Mouse (Mus musculus) spleen, adult 2 months (tissue): Measurements from ENCODE around the gene Emg1. TPM values are rescaled to one million over a fixed set of nuclear protein-coding genes. Genes with fewer than 3 reads are reported as not detected.

Experiments used
- DNase-seq, 2 experiments: peaks; one replicate each; pipeline versions ENCODE4 v3.0.0 to v3.0.0-alpha.2; 2012 to 2021; ENCODE audit warnings: low spot score in 2 of 2, low read depth in 1 of 2
- H3K27ac ChIP-seq: fragments of 200-500 bp; 2 replicates; pipeline ENCODE4 v1.5.1; 2012; ENCODE audit warnings: low read length, inconsistent platforms; ENCODE audit not compliant: insufficient read depth
- H3K27me3 ChIP-seq: fragments of 200-500 bp; 2 replicates; pipeline ENCODE4 v1.6.1; 2012; ENCODE audit warnings: mild to moderate bottlenecking, moderate library complexity, low read length, inconsistent platforms; ENCODE audit not compliant: control insufficient read depth, insufficient read depth
- H3K36me3 ChIP-seq: fragments of 200-500 bp; 2 replicates; pipeline ENCODE4 v1.6.1; 2012; ENCODE audit warnings: mild to moderate bottlenecking, low read length, inconsistent platforms; ENCODE audit not compliant: control insufficient read depth, insufficient read depth
- H3K4me1 ChIP-seq: fragments of 200-500 bp; 2 replicates; pipeline ENCODE4 v1.6.1; 2011; ENCODE audit warnings: inconsistent platforms; ENCODE audit not compliant: control insufficient read depth, insufficient read depth, insufficient read length
- H3K4me3 ChIP-seq: fragments of 200-500 bp; 2 replicates; pipeline ENCODE4 v1.5.1; 2011; ENCODE audit warnings: mild to moderate bottlenecking, inconsistent platforms; ENCODE audit not compliant: insufficient read depth, insufficient read length; ENCODE audit errors: extremely low read depth
- CTCF ChIP-seq: fragments of 200-500 bp; IDR thresholded peaks from 2 replicates; pipeline ENCODE4 v1.5.1; 2011; ENCODE audit warnings: mild to moderate bottlenecking, inconsistent platforms; ENCODE audit not compliant: insufficient read depth, insufficient read length, insufficient replicate concordance; ENCODE audit errors: extremely low read depth
- POLR2A ChIP-seq: fragments of 200-500 bp; IDR thresholded peaks from 2 replicates; pipeline ENCODE4 v1.6.1; 2011; ENCODE audit warnings: low read depth, low read length, inconsistent platforms
- WGBS: fragments of 180-500 bp; shearing (Covaris S2); methylation state at CpG from one replicate; pipeline ENCODE4 v1.1.7; 2018; 5-methylcytosine and 5-hydroxymethylcytosine counted together
- polyA plus RNA-seq: library from polyadenylated mRNA; depleted of rRNA; stranded (reverse); fragments of >200 nt; gene quantifications from 2 replicates; pipeline ENCODE4 v1.2.3, GENCODE M21; 2012

Gene Emg1
- polyA plus RNA-seq, 1 experiment = 47.9 TPM

DNA sequence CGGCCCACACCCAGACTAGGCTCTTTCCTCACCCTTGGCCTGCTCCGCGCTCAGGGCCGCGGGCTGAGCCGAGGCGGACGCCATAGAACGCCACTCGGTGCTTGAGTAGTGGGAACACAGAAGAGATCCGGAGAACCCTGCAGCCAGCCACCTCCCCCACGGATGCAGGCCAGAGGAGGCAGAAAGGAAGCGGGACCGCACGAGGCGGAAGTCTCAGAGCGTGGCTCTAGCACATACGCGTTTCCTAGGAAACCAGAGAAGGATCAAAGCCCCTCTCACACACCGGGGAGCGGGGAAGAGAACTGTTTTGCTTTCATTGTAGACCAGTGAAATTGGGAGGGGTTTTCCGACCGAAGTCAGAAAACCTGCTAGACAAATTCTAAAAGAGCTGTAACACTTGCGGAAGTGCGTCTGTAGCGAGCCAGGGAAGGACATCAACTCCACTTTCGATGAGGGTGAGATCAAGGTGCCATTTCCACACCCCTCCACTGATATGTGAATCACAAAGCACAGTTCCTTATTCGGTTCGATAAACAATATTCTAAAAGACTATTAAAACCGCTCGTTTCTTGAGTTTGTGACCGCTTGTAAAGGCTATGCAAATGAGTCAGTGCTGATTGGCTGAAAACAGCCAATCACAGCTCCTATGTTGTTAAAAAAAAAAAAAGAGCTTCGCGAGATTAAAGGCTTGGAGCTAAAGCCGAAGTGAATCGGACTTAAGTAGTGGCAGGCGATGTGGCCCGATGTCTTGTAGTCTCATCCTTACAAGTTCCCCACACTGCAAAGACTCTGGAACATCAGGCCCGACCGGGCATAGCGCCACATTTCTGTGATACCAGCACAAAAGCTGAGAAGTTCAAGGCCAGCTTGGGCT lies 29.1 kb upstream of the Emg1 start, which contains the start of gene Grcc10:
Gene Grcc10 (minus strand): TSS at position 487 of the 874 bp plus-strand sequence.
- Histone ChIP-seq H3K27me3 (no peaks in the 10 kb centered on the region), H3K4me3 (peak within 1 kb of the TSS; percentile 92), H3K4me1 (peaks cover 45% of the 10 kb centered on the region), H3K27ac (peak within 1 kb of the TSS; percentile 99), H3K36me3 (0 out of 2 replicates have a peak, but pooled peaks cover 4% of the 10 kb centered on the region)
- WGBS = under 1% methylated on average over 41 of the region's 41 CpGs
- peak; percentile 84 to 93 for DNase-seq
- TF ChIP-seq POLR2A (peak; percentile 86), CTCF (no peak)

DNA sequence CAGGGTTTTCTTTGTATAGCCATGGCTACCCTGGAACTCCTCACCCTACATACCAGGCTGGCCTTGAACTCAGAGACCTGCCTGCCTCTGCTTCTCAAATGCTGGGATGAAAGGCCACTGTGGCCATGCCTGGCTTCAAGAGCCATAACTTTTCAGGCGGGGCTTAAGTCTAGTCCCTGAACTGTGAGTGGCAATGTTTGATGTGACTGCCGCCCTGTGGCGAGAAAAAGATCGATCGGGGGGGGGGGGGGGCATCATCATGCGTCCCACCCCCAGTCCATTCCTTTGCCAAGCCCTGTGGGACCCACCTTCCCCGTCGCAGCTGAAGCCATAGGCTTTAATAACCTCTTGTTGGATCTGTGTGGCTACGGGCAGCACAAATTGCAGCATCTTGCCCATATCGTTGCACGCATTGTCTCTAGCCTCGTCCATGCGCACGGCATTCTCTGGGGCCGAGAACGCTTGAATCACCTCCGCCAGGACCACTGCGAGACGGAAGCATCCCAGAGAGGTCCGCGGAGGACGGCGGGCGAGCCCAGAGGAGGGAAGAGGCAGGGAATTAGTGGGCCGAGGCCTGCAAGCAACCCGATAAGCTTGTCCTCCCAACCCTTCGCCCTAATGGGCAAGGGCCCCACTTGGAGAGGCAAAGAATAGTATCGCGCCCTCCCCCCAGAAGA lies 28.4 kb upstream of the Emg1 start:
- Histone ChIP-seq H3K4me3 (peak overlapping the region; percentile 92), H3K4me1 (peaks cover 45% of the 10 kb centered on the region), H3K27me3 (no peaks in the 10 kb centered on the region), H3K36me3 (0 out of 2 replicates have a peak, but pooled peaks cover 4% of the 10 kb centered on the region), H3K27ac (peak overlapping the region; percentile 99)
- TF ChIP-seq POLR2A (no peak), CTCF (peak; percentile 35; the same call in 1 of the 2 replicates)
- under 1% methylated on average over 29 of the region's 29 CpGs for WGBS
- peak; percentile 52 to 55 for DNase-seq

DNA sequence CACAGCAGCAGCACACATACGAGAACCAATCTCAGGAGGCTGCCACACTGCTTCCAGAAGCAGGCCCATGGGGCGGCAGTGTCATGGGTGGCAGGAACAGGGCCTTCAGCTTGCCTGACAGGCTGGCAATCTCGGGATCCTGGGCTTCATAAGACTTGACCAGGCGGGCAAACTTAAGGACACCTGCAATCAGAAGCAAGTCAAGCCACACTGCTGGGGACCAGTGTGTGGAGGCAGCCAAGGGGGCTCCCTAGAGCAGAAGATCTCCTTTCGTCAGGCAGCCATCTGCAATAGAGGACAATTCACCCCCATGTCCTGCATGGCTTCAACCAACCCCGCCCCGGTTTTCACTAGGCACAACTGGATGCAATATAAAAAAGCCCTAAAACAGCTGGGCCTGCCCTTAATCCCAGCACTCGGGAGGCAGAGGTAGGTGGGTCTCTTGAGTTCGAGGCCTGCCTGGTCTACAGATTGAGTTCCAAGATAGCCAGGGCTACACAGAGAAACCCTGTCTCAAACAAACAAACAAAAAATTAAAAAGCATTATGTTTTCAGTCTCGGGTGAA lies 27.3 kb upstream of the Emg1 start:
- Histone ChIP-seq H3K27ac (peak overlapping the region; percentile 78), H3K36me3 (0 out of 2 replicates have a peak, but pooled peaks cover 4% of the 10 kb centered on the region), H3K4me3 (no peak overlapping the region), H3K27me3 (no peaks in the 10 kb centered on the region), H3K4me1 (peaks cover 40% of the 10 kb centered on the region)
- no peak for DNase-seq
- 75% methylated on average over 10 of the region's 10 CpGs for WGBS
- TF ChIP-seq CTCF (no peak), POLR2A (no peak)

DNA sequence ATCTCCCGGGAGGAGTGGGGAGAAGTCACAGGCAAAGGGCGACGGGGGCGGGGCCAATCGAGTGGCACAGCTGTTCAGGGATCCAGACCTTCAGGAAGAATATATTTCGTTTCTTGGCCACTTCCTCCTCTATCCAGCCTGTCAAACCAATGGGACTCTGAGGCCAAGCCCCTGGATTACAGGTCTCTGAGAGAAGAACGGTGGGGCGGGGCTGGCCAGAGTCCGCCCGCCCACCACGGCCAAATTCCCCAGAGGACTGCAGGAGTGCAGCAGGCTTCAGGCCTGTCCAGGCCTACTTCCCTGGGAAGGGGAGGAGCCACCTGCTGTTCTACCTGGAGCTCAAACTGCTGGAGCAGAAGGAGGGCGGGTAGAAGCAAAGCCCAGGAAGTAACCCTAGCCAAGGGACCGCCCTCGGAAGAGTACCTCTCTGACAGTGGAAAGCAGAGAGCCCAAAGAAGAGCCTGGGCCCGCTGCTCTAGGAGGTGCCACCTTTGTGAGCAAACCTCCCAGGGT lies 26.6 kb upstream of the Emg1 start, which contains the start of gene Ptpn6:
Gene Ptpn6 (minus strand): TSS at position 204 of the 513 bp plus-strand sequence.
- Histone ChIP-seq H3K27me3 (no peaks in the 10 kb centered on the region), H3K4me3 (peak within 1 kb of the TSS; percentile 32; the same call in 1 of the 2 replicates), H3K27ac (peak within 1 kb of the TSS; percentile 78), H3K4me1 (peaks cover 46% of the 10 kb centered on the region), H3K36me3 (0 out of 2 replicates have a peak, but pooled peaks cover 4% of the 10 kb centered on the region)
- TF ChIP-seq CTCF = no peak
- TF ChIP-seq POLR2A = no peak
- DNase-seq = no peak
- 24% methylated on average over 15 of the region's 15 CpGs for WGBS

DNA sequence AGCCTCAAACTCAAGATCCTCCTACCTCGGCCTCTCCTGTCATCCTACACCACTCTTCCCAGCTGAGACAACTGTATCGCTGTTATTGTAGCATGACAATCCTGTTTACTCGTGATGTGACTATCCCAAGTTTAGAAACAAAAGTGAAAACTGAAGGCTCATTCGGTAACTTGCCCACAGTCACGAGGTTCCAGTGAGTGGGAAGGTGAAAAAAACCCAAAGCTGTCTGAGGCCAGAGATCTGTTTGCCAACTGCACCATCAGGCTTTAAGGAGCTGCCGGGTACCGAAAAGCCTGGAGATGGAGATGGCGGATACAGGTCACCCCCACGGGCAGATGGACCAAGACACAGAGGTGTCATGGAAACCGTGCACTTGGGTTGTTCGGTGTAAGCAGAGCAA lies 25.1 kb upstream of the Emg1 start:
- Histone ChIP-seq H3K4me3 (no peak overlapping the region), H3K27ac (no peak overlapping the region), H3K27me3 (no peaks in the 10 kb centered on the region), H3K4me1 (peaks cover 45% of the 10 kb centered on the region), H3K36me3 (peaks cover 4% of the 10 kb centered on the region)
- TF ChIP-seq CTCF = no peak
- no peak for TF ChIP-seq POLR2A
- 91% methylated on average over 11 of the region's 11 CpGs for WGBS
- no peak for DNase-seq

DNA sequence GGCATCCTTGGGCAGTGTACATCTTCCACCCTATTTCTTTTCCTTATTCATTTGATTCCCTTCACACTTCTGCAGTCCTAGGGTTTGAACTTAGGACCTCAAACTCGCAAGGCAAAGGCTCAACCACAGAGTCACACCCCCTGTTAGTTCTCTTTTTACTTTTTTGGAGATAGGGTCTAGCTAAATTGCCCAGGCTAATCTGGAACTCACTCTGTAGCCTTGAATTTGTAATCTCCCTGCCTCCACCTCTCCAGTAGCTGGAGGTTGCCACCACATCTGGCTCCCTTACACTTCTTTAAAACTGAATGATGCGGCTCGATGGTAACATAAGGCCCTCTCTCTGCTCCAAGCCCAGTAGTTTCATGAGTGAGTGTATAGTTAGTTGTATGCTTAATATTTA lies 22.4 kb upstream of the Emg1 start:
- no peak for TF ChIP-seq POLR2A
- no peak for TF ChIP-seq CTCF
- H3K27me3 ChIP-seq = no peaks in the 10 kb centered on the region
- 0 out of 2 replicates have a peak overlapping the region, but pooled peaks have one; percentile 5 for H3K27ac ChIP-seq
- peaks cover 35% of the 10 kb centered on the region; the same call in 1 of the 2 replicates for H3K4me1 ChIP-seq
- H3K36me3 ChIP-seq = peaks cover 15% of the 10 kb centered on the region
- DNase-seq = no peak
- H3K4me3 ChIP-seq = no peak overlapping the region
- 69% methylated on average over 3 of the region's 3 CpGs for WGBS
